ENCODE assay signal across 7 mouse cellular contexts in the genomic region with DNA sequence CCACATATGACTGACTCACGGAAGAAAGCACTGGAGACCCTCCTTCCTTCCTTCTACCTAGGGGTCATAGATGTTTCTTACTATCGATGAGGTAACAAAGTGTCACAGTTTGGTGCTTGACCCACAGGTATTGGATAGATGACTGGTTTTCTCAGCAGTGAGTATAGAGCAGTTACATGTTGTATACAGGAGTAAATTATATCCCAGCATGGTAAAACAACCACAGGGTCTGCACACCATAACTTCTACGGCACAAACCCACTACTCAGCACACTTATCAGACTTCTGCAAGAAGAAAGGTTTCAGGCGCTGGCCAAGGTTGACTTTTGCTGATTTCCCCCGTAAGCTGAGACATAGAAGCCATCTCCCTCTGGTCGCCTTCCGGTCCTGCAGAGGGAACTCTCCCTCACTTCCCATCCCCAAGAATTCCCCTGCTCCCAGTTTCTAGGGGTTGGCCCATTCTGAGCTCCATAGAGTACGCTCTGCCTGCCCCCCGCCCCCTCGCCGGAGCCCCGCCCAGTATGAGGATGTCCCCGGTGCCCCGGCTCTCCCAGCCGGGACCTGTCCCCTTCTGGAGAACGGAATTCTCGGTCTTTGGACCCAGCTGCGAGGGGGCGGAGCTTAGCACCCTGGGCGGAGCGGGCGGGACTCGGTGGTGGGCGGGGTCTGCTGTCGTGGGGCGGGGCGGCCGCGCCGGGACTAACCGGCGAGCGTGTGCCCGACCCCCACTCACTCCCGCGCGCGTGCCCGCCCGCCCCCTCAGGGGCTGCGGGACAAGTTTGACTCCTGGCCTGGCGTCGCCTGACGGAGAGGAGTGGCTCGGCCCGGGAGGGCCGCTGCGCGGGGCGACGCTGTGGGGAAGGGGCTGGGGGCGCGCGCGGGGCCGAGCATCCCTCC. TPM values are rescaled to one million over a fixed set of nuclear protein-coding genes. Genes with fewer than 3 reads are reported as not detected.
DNase-seq lines count a peak whose midpoint lies in the region; ATAC-seq and TF ChIP-seq lines count a peak whose summit lies in the region.

A gene (plus strand): TSS at position 664 of the 897 bp plus-strand sequence.

- TF ChIP-seq CTCF in small intestine, adult 2 months (IDR thresholded peaks at IDR 0.05; ENCODE audit: extremely low read depth, insufficient read length, insufficient replicate concordance, low read depth, low read length), result no peak

- H3K4me1 ChIP-seq in embryonic facial prominence, embryonic 11.5 days (ENCODE audit: control insufficient read depth, insufficient read depth, low read length), result no peaks in the 10 kb centered on the region
- H3K4me1 ChIP-seq in limb, embryonic 10.5 days, result peaks cover 36% of the 10 kb centered on the region
- H3K4me1 ChIP-seq in midbrain, embryonic 12.5 days, result peaks cover 6% of the 10 kb centered on the region; the same call in 1 of the 2 replicates
- H3K4me1 ChIP-seq in small intestine, adult 2 months (ENCODE audit: control insufficient read depth, insufficient read depth, insufficient read length, low read length), result peaks cover 4% of the 10 kb centered on the region; the same call in 1 of the 2 replicates

- no peaks in the 10 kb centered on the region for H3K9me3 ChIP-seq in embryonic facial prominence, embryonic 11.5 days (replicated peaks; ENCODE audit: control insufficient read depth, low read length)
- no peaks in the 10 kb centered on the region for H3K9me3 ChIP-seq in limb, embryonic 10.5 days (replicated peaks)
- H3K9me3 ChIP-seq in midbrain, embryonic 12.5 days, result no peaks in the 10 kb centered on the region

- peak within 1 kb of the TSS; percentile 82 for H3K4me2 ChIP-seq in embryonic facial prominence, embryonic 11.5 days (ENCODE audit: low read depth, low read length)
- peak within 1 kb of the TSS; percentile 77 for H3K4me2 ChIP-seq in midbrain, embryonic 12.5 days (replicated peaks)

- H3K9ac ChIP-seq in embryonic facial prominence, embryonic 11.5 days (replicated peaks; ENCODE audit: low read length), result peak within 1 kb of the TSS; percentile 87
- H3K9ac ChIP-seq in midbrain, embryonic 12.5 days (replicated peaks), result peak within 1 kb of the TSS; percentile 84

- peak; percentile 97 for DNase-seq in adrenal gland, postnatal 14 days
- peak; percentile 91 for DNase-seq in embryonic facial prominence, embryonic 11.5 days (ENCODE audit: low spot score)
- DNase-seq in heart, adult 11 months, result peak; percentile 99
- DNase-seq in kidney, adult 18-20 months, result peak; percentile 91
- peak; percentile 95 for DNase-seq in limb, embryonic 10.5 days (ENCODE audit: low spot score)

- no peaks in the 10 kb centered on the region for H3K27me3 ChIP-seq in embryonic facial prominence, embryonic 11.5 days (ENCODE audit: control insufficient read depth, insufficient read depth, low read length)
- no peaks in the 10 kb centered on the region for H3K27me3 ChIP-seq in limb, embryonic 10.5 days (ENCODE audit: low read depth, poor library complexity, severe bottlenecking)
- H3K27me3 ChIP-seq in midbrain, embryonic 12.5 days, result no peaks in the 10 kb centered on the region
- no peaks in the 10 kb centered on the region for H3K27me3 ChIP-seq in small intestine, adult 2 months (ENCODE audit: control insufficient read depth, insufficient read depth, low read length)

- 4% methylated on average over 47 of the region's 56 CpGs for WGBS in embryonic facial prominence, embryonic 11.5 days
- 3% methylated on average over 55 of the region's 56 CpGs for WGBS in limb, embryonic 10.5 days
- 4% methylated on average over 42 of the region's 56 CpGs for WGBS in midbrain, embryonic 12.5 days
- 4% methylated on average over 54 of the region's 56 CpGs for WGBS in small intestine, adult 2 months

- H3K36me3 ChIP-seq in embryonic facial prominence, embryonic 11.5 days (replicated peaks; ENCODE audit: control insufficient read depth, insufficient read depth, low read depth, low read length), result no peaks in the 10 kb centered on the region
- H3K36me3 ChIP-seq in limb, embryonic 10.5 days, result no peaks in the 10 kb centered on the region
- no peaks in the 10 kb centered on the region for H3K36me3 ChIP-seq in midbrain, embryonic 12.5 days
- no peaks in the 10 kb centered on the region for H3K36me3 ChIP-seq in small intestine, adult 2 months (ENCODE audit: control insufficient read depth, insufficient read depth, low read length)

- ATAC-seq in embryonic facial prominence, embryonic 11.5 days (replicated peaks; ENCODE audit: insufficient number of reproducible peaks, low FRiP score, low TSS enrichment, low read depth), result peak; percentile 96
- ATAC-seq in midbrain, embryonic 12.5 days (ENCODE audit: low FRiP score, low read depth), result peak; percentile 96

- peak within 1 kb of the TSS; percentile 59 for H3K27ac ChIP-seq in embryonic facial prominence, embryonic 11.5 days (replicated peaks; ENCODE audit: low read depth, low read length)
- H3K27ac ChIP-seq in limb, embryonic 10.5 days, result peak within 1 kb of the TSS; percentile 93
- H3K27ac ChIP-seq in midbrain, embryonic 12.5 days (replicated peaks), result peak within 1 kb of the TSS; percentile 50
- H3K27ac ChIP-seq in small intestine, adult 2 months (ENCODE audit: insufficient read depth, low read depth, low read length), result no peak within 1 kb of the TSS

- TF ChIP-seq POLR2A in small intestine, adult 2 months (IDR thresholded peaks at IDR 0.05; ENCODE audit: low read depth, low read length), result no peak

- H3K4me3 ChIP-seq in embryonic facial prominence, embryonic 11.5 days (ENCODE audit: low read depth, low read length), result peak within 1 kb of the TSS; percentile 90
- peak within 1 kb of the TSS; percentile 88 for H3K4me3 ChIP-seq in limb, embryonic 10.5 days
- peak within 1 kb of the TSS; percentile 89 for H3K4me3 ChIP-seq in midbrain, embryonic 12.5 days
- peak within 1 kb of the TSS; percentile 76 for H3K4me3 ChIP-seq in small intestine, adult 2 months (ENCODE audit: low read depth, low read length)

RNA-seq across cellular contexts. Expression of the gene that starts here (rescaled TPM):
- total RNA-seq in adrenal gland, postnatal 14 days (2021), result 46.2 and 53.2 TPM in 2 replicates
- polyA plus RNA-seq in embryonic facial prominence, embryonic 11.5 days (2014; fragmentation: Nextera tagmentation; extraction: Ambion mirVana), result 13.5 and 14.9 TPM in 2 replicates
- 12.7 and 13.0 TPM in 2 replicates for polyA plus RNA-seq in limb, embryonic 10.5 days (2016; fragmentation: Nextera tagmentation; extraction: Ambion mirVana)
- polyA plus RNA-seq in midbrain, embryonic 12.5 days (2016; fragmentation: Nextera tagmentation; extraction: Ambion mirVana), result 27.2 and 29.8 TPM in 2 replicates
- polyA plus RNA-seq in small intestine, adult 2 months (2012; rRNA removed), result 4.6 and 6.6 TPM in 2 replicates
